Mouse (Mus musculus): Measurements from ENCODE around the gene Irak3.
"Not testable (repeated sequence)": the region's sequence is repeated elsewhere in the genome, so short reads cannot be mapped to it uniquely, and the experiment has no call there.

The Irak3 gene

DNA sequence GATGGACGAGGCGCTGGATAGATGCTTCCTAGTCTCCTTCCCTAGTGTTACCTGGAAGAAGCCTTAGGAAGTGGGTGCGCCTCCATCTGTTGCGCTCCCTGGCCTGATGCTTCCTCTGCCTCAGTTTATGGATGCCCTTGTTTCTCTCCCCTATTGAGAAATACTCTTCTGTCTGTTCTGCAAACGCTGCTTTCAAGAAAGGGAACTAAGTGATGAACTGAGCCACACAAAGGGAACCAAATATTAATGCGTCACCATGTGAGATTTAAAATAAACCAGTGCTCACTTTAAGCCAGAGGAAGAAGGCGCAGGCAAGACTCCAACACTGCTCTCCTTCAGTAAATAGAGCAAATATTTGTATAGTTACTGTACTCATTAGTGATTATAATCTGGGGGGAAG, 38.4 kb downstream of the Irak3 start:
- DNase-seq (ENCODE audit: low spot score), result no peak

- no peak for DNase-seq (ENCODE audit: low spot score)
Observed at GRCm38 (mm10) chr10:120162840-120163239, 39.1 kb downstream of the Irak3 start.

DNA sequence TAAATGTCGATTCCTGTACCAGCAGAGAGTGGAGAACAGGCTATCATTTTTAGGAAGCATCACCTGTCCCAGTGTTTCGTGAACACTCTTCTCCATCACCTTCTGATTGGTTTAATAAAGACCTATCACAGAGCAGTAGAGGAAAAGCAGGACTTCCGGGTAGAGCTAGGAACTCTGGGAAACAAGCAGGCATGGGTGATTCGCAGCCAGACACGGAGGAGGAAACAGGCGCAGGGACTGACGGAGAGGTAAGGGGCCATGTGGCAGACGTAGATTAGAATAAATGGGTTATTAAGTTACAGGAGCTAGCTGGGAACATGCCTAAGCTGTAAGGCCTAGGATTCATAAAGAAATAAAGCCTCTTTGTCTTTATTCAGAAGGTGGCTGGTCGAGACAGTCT, 41.4 kb downstream of the Irak3 start:
- peak; percentile 84 for DNase-seq (ENCODE audit: low spot score)

- no peak for DNase-seq (ENCODE audit: low spot score)
Observed at GRCm38 (mm10) chr10:120153911-120154310, 48.0 kb downstream of the Irak3 start.

GRCm38 (mm10) chr10:120151672-120152071, 50.3 kb downstream of the Irak3 start:
- DNase-seq (ENCODE audit: low spot score), result no peak

DNA sequence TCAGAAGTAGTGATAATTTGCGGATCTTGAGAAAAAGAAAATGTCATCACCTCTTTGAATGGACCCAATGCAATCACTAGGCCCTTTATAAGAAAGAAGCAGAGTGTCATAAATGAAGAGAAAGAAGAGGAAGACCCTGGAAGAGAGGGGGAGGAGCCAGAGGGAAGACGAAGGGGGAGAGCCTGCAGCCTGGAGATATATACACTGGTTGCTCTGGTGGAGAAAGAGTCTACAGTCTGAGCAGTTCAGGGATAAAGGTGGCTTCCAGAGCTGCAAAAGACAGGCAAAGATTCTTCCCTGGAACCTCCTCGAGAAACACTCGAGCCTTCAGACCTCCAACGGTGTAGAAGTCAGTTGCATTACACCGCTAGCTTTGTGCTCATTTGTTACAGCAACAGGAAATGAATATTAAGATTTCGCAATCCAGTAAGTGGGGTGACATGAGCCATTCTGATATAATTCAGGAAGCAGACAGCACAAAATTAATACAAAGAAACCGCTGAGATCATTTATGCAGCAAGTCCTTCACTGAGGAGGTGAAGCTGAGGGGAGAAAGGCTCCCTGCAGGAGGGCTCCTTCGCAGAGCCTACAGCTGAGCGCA, 60.9 kb downstream of the Irak3 start:
- no peak for DNase-seq (ENCODE audit: low spot score)

DNA sequence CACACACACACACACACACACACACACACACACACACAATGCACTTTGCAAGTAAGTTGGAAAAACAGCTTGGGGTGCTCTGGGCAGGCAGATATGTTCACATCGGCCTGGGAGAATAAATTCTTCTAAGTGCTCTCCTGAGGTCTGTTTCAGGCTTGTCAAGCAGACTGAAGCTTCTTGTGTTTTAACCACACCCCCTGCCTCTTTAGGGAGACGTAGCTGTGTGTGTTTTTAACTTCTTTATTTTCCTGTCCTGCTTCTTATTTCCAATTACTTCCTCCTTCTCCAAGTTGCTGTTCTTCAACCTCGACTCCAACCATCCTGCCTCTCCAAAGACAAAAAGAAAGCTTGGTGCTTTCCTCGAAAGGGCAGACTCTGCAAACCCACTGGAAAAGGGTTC, 61.7 kb downstream of the Irak3 start:
- DNase-seq (ENCODE audit: low spot score), result no peak

- DNase-seq (ENCODE audit: low spot score), result no peak
Observed at GRCm38 (mm10) chr10:120136020-120136562, 65.8 kb downstream of the Irak3 start.

DNA sequence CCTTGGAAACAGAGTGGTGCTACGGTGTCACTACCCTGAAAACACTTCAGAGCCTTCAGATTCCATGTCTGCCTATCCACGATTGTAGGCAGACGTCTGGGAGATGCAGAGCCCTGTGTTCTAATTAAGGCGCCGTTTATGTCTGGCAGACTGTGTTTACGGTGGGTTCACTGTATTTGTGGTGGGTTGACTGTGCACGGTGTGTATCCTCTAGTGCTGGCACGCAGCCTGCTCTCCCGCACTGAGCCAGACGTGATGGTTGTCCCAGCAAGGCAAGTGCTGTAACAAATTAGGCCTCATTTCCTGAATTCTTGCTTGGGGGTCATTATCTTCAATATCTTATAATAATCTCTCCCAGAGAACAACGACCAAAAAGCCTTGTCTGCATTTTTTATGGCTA, 68.2 kb downstream of the Irak3 start:
- peak; percentile 35 for DNase-seq (ENCODE audit: low spot score)

GRCm38 (mm10) chr10:120130621-120131020, 71.3 kb downstream of the Irak3 start:
- no peak for DNase-seq (ENCODE audit: low spot score)

DNA sequence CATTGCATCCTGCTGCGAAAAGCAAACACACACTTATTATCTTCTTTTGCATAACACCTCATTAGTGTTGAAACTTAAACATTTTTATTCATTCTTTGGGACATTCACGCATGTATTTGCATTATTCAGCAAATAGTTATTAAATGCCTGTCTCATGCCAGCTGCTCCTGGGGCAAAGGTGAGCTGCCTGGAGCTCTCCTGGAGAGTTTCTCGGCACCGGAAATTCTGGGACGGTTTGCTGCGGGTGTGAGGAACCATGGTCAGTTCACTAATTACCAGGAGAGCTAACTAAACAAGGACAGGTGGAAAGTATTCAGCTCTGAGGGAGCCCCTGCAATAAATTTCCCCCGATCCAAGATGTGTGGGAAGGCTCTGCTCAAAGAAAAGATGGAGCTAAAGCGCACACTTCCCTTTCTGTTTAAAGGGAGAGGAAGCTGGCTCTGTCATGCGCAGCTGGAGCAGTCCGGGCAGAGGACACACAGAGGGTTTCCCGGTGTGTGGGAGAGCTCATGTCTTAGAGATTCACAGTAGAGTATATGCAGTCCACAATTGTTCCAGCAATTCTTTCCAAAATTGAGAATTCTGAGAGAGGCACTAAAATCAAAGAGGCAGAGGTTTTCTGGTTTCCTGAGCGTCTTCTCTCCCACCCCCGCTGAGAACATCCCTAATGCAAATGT, 73.2 kb downstream of the Irak3 start:
- no peak for DNase-seq (ENCODE audit: low spot score)

DNA sequence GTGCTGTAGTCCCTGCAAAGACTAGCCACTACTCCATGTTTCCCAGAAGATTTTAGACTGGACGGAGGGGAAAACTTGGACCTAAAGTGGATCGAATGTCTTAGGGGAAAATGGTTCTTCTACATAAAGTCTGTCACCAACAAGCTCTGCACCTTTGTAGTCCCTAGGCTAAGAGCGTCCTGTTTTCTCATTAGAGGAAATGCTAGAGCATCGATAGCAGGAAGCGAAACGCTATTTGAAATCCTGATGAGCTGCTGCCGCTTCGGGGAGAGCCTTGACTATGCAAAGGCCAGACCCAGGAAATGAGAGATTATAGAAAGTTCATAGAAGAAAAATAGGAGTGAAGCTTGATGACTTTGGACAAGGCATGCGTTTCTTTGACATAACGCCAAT, 76.5 kb downstream of the Irak3 start:
- DNase-seq (ENCODE audit: low spot score), result no peak

- peak; percentile 91 for DNase-seq (ENCODE audit: low spot score)
Observed at GRCm38 (mm10) chr10:120124801-120125464, 77.0 kb downstream of the Irak3 start.

- no peak for DNase-seq (ENCODE audit: low spot score)
Observed at GRCm38 (mm10) chr10:120123721-120124120, 78.2 kb downstream of the Irak3 start.

GRCm38 (mm10) chr10:120115249-120115648, 86.7 kb downstream of the Irak3 start:
- no peak for DNase-seq (ENCODE audit: low spot score)

DNA sequence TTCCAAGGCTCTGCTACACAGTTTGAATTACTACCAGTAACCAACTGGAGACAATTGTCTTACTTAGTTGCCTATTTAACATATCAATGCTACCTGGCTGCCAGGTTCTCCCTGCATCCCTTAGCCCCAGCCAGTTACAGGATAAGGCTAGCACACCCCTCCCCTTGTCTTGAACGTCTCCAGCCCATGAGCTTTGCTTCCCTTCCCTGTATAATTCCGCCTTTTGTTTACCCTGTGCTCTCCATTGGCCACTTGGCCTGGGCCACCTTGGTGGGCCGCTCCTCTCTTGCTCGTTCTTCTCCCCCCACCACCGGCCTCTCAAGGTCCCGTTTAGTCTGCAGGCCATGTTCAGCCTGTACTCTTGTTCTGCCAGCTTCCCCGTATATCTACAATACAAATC, 87.4 kb downstream of the Irak3 start:
- DNase-seq (ENCODE audit: low spot score), result no peak

DNA sequence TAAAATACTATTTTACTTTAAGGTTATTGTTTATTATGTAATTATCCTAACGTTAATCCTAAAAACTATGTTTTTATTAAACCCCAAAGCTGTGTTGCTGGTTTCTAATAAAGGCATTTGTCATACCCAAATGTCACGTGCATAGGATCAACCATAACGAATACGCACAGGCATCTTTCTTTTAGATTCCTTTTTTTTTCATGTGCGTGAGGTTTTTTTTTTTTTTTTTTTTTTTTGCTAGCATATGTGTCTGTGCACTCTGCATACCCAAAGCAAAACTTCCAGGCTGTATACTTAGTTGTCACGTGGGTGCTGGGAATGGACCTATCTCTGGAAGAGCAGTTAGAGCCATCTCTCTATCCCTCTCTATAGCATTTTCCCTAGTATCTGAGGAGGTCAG, 88.0 kb downstream of the Irak3 start:
- DNase-seq (ENCODE audit: low spot score), result no peak

DNA sequence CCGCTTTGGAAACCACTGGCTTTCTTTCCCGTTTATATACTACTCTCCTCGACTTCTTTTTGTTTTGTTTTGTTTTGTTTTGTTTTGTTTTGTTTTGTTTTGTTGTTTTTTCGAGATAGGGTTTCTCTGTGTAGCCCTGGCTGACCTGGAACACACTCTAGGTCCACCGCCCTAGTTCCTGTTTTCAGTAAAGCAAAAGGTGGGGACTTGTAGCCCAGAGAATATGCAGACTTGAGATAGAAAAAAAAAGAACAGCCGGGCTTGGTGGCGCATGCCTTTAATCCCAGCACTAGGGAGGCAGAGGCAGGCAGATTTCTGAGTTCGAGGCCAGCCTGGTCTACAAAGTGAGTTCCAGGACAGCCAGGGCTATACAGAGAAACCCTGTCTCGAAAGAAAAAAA, 88.4 kb downstream of the Irak3 start:
- DNase-seq (ENCODE audit: low spot score), result not testable (repeated sequence)

GRCm38 (mm10) chr10:120112507-120113396, 89.2 kb downstream of the Irak3 start, which contains the start of gene Helb:
Gene Helb (minus strand): TSS chr10:120112987.
- peak; percentile 100 for DNase-seq (ENCODE audit: low spot score)

DNA sequence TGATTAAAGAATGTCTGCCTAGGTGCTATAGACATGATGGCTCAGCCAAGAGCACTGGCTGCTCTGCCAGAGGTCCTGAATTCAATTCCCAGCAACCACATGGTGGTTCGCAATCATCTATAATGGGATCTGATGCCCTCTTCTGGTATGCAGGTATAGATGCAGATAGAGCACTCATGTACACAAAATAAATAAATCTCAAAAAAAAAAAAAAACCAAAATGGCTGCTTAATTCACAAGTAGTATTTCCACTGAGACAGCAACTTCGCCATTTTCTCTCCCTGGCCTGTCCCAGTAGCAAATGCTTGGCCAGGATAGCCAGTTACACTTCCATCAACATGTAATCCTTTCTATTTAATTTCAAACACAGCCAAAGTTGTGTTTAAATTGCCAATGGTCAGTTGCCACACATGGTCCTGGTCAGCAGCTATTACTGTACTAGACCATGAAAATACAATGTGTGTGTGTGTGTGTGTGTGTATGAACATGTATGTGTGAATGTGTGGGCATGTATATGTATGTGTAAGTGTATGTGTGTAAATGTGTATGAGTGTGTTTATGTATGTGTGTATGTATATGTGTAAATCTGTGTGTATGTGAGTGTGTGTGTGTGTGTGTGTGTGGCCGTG, 90.1 kb downstream of the Irak3 start:
- DNase-seq (ENCODE audit: low spot score), result peak; percentile 25

DNA sequence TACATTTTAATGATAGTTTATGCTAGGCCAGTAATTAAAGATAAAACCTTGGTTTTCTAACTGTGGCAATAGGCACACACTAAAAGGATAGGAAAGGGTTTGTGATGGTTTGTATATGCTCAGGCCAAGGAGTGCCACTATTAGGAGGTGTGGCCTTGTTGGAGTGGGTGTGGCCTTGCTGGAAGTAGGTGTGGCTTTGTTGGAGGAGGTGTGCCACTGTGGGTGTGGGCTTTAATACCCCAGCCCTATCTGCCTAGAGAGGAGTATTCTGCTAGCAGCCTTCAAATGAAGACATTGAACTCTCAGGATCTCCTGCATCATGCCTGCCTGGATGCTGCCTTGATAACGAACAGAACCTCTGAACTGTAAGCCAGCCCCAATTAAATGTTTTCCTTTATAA, 101.1 kb downstream of the Irak3 start:
- no peak for DNase-seq (ENCODE audit: low spot score)

DNA sequence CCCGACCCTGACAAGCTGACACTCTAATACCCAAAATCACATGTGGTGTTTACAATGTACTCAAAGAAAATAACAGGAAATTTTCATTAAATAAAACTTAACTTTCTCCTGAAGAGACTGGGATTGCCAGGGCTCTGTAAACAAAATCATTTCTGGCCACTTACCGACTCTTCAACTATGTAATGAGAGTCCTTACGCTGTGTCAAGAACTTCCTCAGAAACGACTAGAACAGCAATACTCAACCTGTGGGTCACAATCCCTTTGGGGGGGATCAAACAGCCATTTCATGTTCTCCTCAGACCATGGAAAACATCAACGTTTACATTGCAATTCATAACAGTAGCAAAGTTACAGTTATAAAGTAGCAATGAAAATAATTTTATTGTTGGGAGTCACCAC, 104.4 kb downstream of the Irak3 start:
- no peak for DNase-seq (ENCODE audit: low spot score)

Measured in MN1 (cell line).